Mouse (Mus musculus): ENCODE measurements around the gene Alkbh5. TPM values are rescaled to one million over a fixed set of nuclear protein-coding genes. Genes with fewer than 3 reads are reported as not detected.
"Not testable (repeated sequence)": the region's sequence is repeated elsewhere in the genome, so short reads cannot be mapped to it uniquely, and the experiment has no call there.

Alkbh5 gene
- polyA plus RNA-seq, 1 experiment, result 21.3 TPM

DNA sequence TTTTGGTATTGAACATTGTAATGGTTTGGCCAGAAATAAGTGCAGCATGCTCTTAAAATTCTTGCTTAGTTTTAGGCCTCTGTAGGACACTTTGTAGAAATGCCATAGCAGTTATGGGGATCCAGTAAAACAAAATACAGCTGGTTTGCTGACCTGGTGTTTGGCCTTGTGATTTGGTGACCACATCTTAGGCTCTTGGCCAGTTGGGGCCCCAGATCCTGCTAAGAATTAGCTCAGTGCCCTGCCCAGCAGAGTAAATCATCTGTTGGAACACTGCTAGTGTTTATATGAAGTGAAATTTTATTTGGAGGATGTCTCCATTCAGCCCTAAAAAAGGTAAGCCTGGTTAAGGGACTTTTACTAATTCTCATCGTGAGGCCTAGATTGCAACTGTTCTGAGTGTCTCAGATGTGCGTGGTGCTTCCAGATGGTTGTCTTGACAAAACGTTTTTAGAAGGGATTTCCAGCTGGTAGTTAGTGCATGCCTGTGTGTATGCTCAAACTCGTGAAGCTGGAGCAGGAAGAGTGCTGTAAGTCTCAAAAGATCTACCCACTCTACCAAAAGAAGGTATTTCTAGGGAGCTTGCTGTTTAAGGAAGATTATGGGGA is 3.9 kb downstream of the Alkbh5 start:
- TF ChIP-seq CTCF (IDR thresholded peaks at IDR 0.05; ENCODE audit: extremely low read depth, insufficient read depth, low read length) (no peak), POLR2A (IDR thresholded peaks at IDR 0.05; ENCODE audit: extremely low read depth, insufficient read depth, low read length) (no peak)
- peaks cover 5% of the 10 kb centered on the region; the same call in 1 of the 2 replicates for H3K4me1 ChIP-seq (ENCODE audit: control insufficient read depth, insufficient read depth, low read length)
- no peak overlapping the region for H3K27ac ChIP-seq (ENCODE audit: insufficient read depth, low read length)
- peak overlapping the region; percentile 27; the same call in 1 of the 2 replicates for H3K4me3 ChIP-seq (ENCODE audit: insufficient read depth, low read length)

GRCm38 (mm10) chr11:60540761-60541160 is 4.6 kb downstream of the Alkbh5 start:
- Histone ChIP-seq H3K4me1 (ENCODE audit: control insufficient read depth, insufficient read depth, low read length) (peaks cover 5% of the 10 kb centered on the region; the same call in 1 of the 2 replicates), H3K4me3 (ENCODE audit: insufficient read depth, low read length) (peak overlapping the region; percentile 27), H3K27ac (ENCODE audit: insufficient read depth, low read length) (no peak overlapping the region)
- TF ChIP-seq CTCF (IDR thresholded peaks at IDR 0.05; ENCODE audit: extremely low read depth, insufficient read depth, low read length) (no peak), POLR2A (IDR thresholded peaks at IDR 0.05; ENCODE audit: extremely low read depth, insufficient read depth, low read length) (no peak)

- no peak for TF ChIP-seq POLR2A (IDR thresholded peaks at IDR 0.05; ENCODE audit: extremely low read depth, insufficient read depth, low read length)
- TF ChIP-seq CTCF (IDR thresholded peaks at IDR 0.05; ENCODE audit: extremely low read depth, insufficient read depth, low read length), result no peak
- Histone ChIP-seq H3K4me1 (ENCODE audit: control insufficient read depth, insufficient read depth, low read length) (peaks cover 5% of the 10 kb centered on the region; the same call in 1 of the 2 replicates), H3K27ac (ENCODE audit: insufficient read depth, low read length) (no peak overlapping the region), H3K4me3 (ENCODE audit: insufficient read depth, low read length) (no peak overlapping the region)
Observed at GRCm38 (mm10) chr11:60541831-60542230, 5.7 kb downstream of the Alkbh5 start.

GRCm38 (mm10) chr11:60543211-60543610 is 7.0 kb downstream of the Alkbh5 start:
- H3K4me1 ChIP-seq (ENCODE audit: control insufficient read depth, insufficient read depth, low read length); H3K27ac ChIP-seq (ENCODE audit: insufficient read depth, low read length); H3K4me3 ChIP-seq (ENCODE audit: insufficient read depth, low read length): not testable (repeated sequence)

- Histone ChIP-seq H3K27ac (ENCODE audit: insufficient read depth, low read length) (no peak overlapping the region), H3K4me3 (ENCODE audit: insufficient read depth, low read length) (no peak overlapping the region), H3K4me1 (ENCODE audit: control insufficient read depth, insufficient read depth, low read length) (peaks cover 3% of the 10 kb centered on the region; the same call in 1 of the 2 replicates)
- TF ChIP-seq POLR2A (IDR thresholded peaks at IDR 0.05; ENCODE audit: extremely low read depth, insufficient read depth, low read length) (no peak), CTCF (IDR thresholded peaks at IDR 0.05; ENCODE audit: extremely low read depth, insufficient read depth, low read length) (no peak)
Observed at GRCm38 (mm10) chr11:60545433-60545832, 9.3 kb downstream of the Alkbh5 start.

- TF ChIP-seq CTCF (IDR thresholded peaks at IDR 0.05; ENCODE audit: extremely low read depth, insufficient read depth, low read length) (no peak), POLR2A (IDR thresholded peaks at IDR 0.05; ENCODE audit: extremely low read depth, insufficient read depth, low read length) (no peak)
- H3K4me3 ChIP-seq (ENCODE audit: insufficient read depth, low read length), result no peak overlapping the region
- H3K4me1 ChIP-seq (ENCODE audit: control insufficient read depth, insufficient read depth, low read length), result peaks cover 2% of the 10 kb centered on the region; the same call in 1 of the 2 replicates
- no peak overlapping the region for H3K27ac ChIP-seq (ENCODE audit: insufficient read depth, low read length)
Observed at GRCm38 (mm10) chr11:60548112-60548511, 11.9 kb downstream of the Alkbh5 start.

GRCm38 (mm10) chr11:60553091-60553490 is 16.9 kb downstream of the Alkbh5 start:
- Histone ChIP-seq H3K4me1 (ENCODE audit: control insufficient read depth, insufficient read depth, low read length) (no peaks in the 10 kb centered on the region), H3K4me3 (ENCODE audit: insufficient read depth, low read length) (no peak overlapping the region), H3K27ac (ENCODE audit: insufficient read depth, low read length) (no peak overlapping the region)
- TF ChIP-seq POLR2A (IDR thresholded peaks at IDR 0.05; ENCODE audit: extremely low read depth, insufficient read depth, low read length), result no peak

DNA sequence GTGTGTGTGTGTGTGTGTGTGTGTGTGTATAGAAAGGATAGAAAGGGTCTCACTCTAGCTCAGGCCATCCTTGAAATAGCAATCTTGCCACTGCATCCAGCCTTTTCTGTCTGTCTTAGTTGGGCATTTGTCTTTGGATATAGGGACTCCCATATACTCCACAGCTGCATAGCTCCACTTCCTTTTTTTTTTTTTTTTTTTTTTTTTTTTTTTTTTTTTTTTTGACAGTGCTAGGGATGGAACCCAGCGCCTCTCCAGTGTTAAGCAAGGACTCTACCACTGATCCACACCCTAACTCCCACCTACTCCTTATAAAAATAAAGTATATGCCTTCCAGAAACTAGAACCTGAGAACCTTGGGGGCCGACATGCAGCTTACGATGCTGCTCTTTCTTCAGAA is 21.5 kb downstream of the Alkbh5 start:
- no peak overlapping the region for H3K4me3 ChIP-seq (ENCODE audit: insufficient read depth, low read length)
- TF ChIP-seq CTCF (IDR thresholded peaks at IDR 0.05; ENCODE audit: extremely low read depth, insufficient read depth, low read length), result no peak
- TF ChIP-seq POLR2A (IDR thresholded peaks at IDR 0.05; ENCODE audit: extremely low read depth, insufficient read depth, low read length), result no peak
- no peaks in the 10 kb centered on the region for H3K4me1 ChIP-seq (ENCODE audit: control insufficient read depth, insufficient read depth, low read length)
- H3K27ac ChIP-seq (ENCODE audit: insufficient read depth, low read length), result no peak overlapping the region

GRCm38 (mm10) chr11:60559342-60559741 is 23.2 kb downstream of the Alkbh5 start:
- TF ChIP-seq POLR2A (IDR thresholded peaks at IDR 0.05; ENCODE audit: extremely low read depth, insufficient read depth, low read length) (no peak), CTCF (IDR thresholded peaks at IDR 0.05; ENCODE audit: extremely low read depth, insufficient read depth, low read length) (peak; percentile 92)
- Histone ChIP-seq H3K27ac (ENCODE audit: insufficient read depth, low read length) (no peak overlapping the region), H3K4me1 (ENCODE audit: control insufficient read depth, insufficient read depth, low read length) (no peaks in the 10 kb centered on the region), H3K4me3 (ENCODE audit: insufficient read depth, low read length) (no peak overlapping the region)

DNA sequence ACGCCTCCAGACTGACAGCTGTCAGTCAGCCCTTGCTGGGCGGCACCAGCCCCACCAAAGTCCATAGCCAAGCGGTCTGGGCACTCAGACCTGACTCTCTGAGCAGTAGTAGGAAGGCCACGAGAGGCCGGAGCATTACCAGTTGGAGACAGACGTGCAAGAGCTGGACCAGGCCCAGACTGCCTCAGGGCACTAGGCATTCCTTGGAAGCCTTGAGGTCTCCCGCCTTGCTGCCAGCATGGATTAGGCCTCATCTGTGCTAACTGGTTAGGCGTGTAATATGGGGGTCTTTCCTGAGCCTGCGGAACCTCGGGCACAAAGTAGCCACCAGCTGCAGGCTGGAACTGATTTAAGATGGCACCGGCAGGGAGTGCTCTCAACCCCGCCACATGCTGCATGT is 37.8 kb downstream of the Alkbh5 start:
- H3K4me1 ChIP-seq (ENCODE audit: control insufficient read depth, insufficient read depth, low read length); H3K4me3 ChIP-seq (ENCODE audit: insufficient read depth, low read length); H3K27ac ChIP-seq (ENCODE audit: insufficient read depth, low read length): not testable (repeated sequence)

Other genes with a start within 250 kb of the Alkbh5 start
- 204 and 213 TPM in 2 replicates for gene Tom1l2, start 183.5 kb upstream of the Alkbh5 start, polyA plus RNA-seq (2012; rRNA removed)
- 14.2 and 17.3 TPM in 2 replicates for gene Drc3, start 183.1 kb upstream of the Alkbh5 start, polyA plus RNA-seq (2012; rRNA removed)
- 45.0 and 46.6 TPM in 2 replicates for gene Gid4, start 119.2 kb upstream of the Alkbh5 start, polyA plus RNA-seq (2012; rRNA removed)
- 28.8 and 29.8 TPM in 2 replicates for gene Atpaf2, start 117.9 kb upstream of the Alkbh5 start, polyA plus RNA-seq (2012; rRNA removed)
- 79.6 and 80.2 TPM in 2 replicates for gene Drg2, start 81.8 kb upstream of the Alkbh5 start, polyA plus RNA-seq (2012; rRNA removed)
- 0.25 and 0.31 TPM in 2 replicates for gene Myo15, start 67.0 kb upstream of the Alkbh5 start, polyA plus RNA-seq (2012; rRNA removed)
- 58.3 and 60.4 TPM in 2 replicates for gene Llgl1, start 163.3 kb downstream of the Alkbh5 start, polyA plus RNA-seq (2012; rRNA removed)
- gene Flii, start 190.9 kb downstream of the Alkbh5 start, polyA plus RNA-seq (2012; rRNA removed), result 115 and 122 TPM in 2 replicates
- 23.7 and 27.7 TPM in 2 replicates for gene Mief2, start 192.0 kb downstream of the Alkbh5 start, polyA plus RNA-seq (2012; rRNA removed)
- 5.8 TPM in 2 replicates for gene Top3a, start 241.0 kb downstream of the Alkbh5 start, polyA plus RNA-seq (2012; rRNA removed)
- 12.0 and 12.8 TPM in 2 replicates for gene Smcr8, start 241.1 kb downstream of the Alkbh5 start, polyA plus RNA-seq (2012; rRNA removed)

Measured in cortical plate, adult 2 months (tissue).